Mouse (Mus musculus) gonadal fat pad, adult 2 months (tissue): Measurements from ENCODE around the gene Slc9a6. TPM values are rescaled to one million over a fixed set of nuclear protein-coding genes. Genes with fewer than 3 reads are reported as not detected.
A peak's percentile ranks its signal among the peaks of the same experiment; 100 is the strongest.

Source experiments
- DNase-seq: peaks from one replicate; pipeline ENCODE4 v3.0.0-alpha.2; 2012; ENCODE audit warnings: low read depth
- polyA plus RNA-seq: library from polyadenylated mRNA; depleted of rRNA; stranded (reverse); fragments of >200 nt; gene quantifications from 2 replicates; pipeline ENCODE4 v1.2.3, GENCODE M21; 2012; rRNA removed

Slc9a6 gene
- polyA plus RNA-seq: 49.1 and 58.5 TPM in 2 replicates

DNA sequence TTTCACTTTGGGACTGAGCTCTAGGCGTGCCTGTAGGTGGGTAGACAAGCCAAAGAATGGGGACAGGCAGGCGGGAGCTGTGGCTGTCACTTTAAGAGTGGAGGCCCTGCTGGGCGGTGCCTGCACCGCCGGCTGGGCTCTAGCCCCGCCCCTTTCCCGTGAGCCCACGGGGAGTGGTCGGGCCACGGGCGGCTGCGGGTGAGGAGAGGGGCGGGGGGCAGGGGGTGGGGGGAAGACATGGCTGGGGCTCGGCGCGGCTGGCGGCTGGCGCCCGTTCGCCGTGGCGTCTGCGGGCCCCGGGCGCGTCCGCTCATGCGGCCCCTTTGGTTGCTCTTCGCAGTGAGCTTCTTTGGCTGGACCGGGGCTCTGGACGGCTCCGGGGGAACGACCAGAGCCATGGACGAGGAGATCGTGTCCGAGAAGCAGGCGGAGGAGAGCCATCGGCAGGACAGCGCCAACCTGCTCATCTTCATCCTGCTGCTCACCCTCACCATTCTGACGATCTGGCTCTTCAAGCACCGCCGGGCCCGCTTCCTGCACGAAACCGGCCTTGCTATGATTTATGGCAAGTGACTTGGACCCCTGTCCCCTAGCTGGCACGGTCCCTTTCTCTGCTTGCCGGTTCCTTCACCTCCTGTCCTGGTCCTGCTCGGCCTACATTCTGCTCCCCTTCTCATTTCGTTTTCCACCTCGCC is at the start of gene Slc9a6:
Slc9a6 (plus strand) TSS at position 135 of the 695 bp plus-strand sequence.
- DNase-seq: no peak

DNA sequence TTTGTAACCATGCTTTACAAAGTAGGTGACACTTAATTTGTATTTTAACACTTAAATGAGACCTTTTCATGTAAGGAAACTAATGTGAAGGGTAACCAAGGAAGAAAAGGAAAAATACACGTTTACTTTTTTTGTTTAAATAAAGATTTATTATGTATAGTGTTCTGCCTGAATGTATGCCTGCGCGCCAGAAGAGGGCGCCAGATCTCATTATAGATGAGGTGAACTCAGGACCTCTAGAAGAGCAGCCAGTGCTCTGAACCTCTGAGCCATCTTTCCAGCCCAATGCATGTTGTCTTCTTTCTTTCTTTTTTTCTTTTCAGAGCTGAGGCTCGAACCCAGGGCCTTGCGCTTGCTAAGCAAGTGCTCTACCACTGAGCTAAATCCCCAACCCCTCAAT is 37.1 kb upstream of the Slc9a6 start:
- DNase-seq: no peak

- no peak for DNase-seq
Observed at GRCm38 (mm10) chrX:56578200-56578599, 31.4 kb upstream of the Slc9a6 start.

GRCm38 (mm10) chrX:56597219-56597886 is 12.2 kb upstream of the Slc9a6 start:
- DNase-seq: no peak

DNA sequence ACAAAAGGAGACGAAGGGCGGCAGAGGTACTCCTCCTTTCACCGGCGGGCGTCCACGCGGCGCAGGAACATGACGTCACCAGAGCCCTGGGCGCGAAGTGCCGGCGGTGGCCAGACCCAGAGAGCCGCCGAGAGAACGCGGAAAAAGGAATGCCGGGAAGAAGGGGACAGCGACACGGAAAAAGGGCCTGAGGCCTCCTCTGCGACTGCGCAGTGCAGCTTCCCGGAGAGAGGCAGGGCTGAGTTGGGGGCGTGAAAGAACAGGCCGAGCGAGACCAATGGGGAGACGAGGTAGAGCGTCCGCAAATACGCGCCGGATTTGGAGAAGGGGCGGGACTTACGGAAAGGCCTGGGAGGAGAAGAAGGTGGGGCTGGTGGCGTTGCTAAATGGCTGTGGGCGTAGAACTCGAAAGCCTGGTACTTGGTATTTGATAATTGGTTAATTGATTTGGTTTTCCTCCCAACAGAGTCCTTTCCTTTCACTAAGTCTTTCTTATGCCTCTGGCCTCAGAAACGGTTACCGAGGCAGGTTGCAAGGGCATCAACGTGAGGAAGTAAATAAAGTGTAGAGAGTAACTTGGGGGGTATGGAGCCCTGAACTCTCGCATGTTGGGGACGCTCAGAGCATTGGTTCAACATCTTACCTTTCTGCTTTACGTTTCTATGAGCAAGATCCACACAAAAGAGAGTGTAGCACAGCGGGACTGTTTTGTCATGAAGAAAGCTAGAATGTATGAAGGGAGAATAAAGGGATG is 11.5 kb upstream of the Slc9a6 start, which contains the start of gene Mmgt1:
Mmgt1 (minus strand) TSS at position 183 of the 754 bp plus-strand sequence.
- peak; percentile 61 for DNase-seq

DNA sequence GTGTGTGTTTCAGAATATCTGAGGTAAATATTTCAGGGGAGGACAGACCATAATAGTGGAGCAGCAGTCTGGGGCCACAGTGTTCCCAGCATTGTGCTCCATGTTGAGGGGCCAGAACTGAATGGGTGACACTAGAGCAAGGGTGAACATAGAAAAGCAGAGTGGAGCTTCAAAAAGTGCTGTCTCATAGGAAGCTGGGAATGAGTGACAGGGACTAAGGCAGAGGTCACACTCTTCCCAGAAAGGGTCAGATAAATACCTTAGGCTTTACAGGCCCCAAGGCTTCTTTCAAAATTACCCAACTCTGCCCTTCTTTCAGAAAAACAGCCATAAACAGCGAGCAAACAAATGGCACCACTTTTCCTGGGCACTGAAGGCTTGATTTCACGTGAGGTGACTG is 3.0 kb upstream of the Slc9a6 start:
- no peak for DNase-seq

- no peak for DNase-seq
Observed at GRCm38 (mm10) chrX:56607032-56607710, 2.4 kb upstream of the Slc9a6 start.

GRCm38 (mm10) chrX:56609285-56609622 is 303 bp upstream of the Slc9a6 start:
- DNase-seq: no peak

- DNase-seq: no peak
Observed at GRCm38 (mm10) chrX:56610318-56610694, 749 bp downstream of the Slc9a6 start.

DNA sequence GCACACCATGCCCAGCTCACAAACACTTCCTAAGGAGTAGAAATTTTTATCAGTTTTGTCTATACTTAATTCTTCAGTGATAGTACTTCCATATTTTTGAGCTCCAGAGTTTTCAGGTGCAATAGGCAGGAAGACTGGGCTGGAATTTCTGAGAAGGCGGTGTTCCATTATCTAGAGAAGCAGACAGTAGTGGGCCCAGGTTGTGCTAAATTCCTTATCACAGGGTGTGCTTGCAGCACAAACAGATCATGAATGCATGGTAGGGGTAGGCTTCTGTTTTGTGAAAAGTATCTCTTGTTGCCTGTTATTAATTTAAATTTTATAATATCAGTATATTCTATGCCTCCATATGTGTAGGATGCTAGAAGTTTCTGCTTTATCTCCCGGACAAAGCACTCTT is 5.7 kb downstream of the Slc9a6 start:
- no peak for DNase-seq

DNA sequence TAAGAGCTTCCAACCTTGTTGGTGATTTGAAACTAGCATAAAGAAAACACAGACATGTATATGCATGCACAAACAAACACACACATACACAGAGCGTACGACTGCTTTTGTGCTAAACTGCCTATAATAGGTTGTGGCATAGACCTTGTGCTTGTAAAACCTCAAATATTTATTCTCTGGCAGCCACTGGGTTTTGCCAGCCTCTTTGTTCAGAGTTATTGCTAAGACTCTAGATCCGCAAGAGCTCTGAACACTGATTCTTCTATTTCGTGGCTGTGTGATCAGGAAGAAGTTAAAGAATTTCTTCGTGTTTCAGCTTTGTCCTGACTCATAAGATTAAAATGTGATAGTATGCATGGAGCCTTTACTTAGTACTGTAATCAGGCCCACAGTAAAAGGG is 26.6 kb downstream of the Slc9a6 start:
- DNase-seq: no peak

DNA sequence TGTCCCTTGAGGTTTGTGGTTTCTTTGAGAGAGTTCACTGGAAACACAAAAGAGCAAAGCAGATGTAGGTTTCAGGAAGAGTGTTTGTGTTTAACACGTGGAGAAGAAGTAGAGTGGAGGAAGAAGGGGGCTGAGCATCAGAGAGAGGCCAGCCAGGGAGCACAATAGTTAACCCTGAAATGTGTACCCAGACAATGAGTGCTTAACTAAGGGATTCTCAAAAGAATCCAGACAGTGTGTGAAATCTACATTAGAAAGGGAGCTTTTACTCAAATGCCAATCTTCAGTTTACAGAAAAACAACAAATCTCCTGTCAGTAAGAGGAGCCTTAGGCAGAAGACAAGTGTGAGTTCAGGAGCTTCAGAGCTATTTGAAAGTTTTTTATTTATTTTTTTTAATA is 30.5 kb downstream of the Slc9a6 start:
- DNase-seq: no peak

- DNase-seq: no peak
Observed at GRCm38 (mm10) chrX:56649549-56650354, 40.2 kb downstream of the Slc9a6 start.

DNA sequence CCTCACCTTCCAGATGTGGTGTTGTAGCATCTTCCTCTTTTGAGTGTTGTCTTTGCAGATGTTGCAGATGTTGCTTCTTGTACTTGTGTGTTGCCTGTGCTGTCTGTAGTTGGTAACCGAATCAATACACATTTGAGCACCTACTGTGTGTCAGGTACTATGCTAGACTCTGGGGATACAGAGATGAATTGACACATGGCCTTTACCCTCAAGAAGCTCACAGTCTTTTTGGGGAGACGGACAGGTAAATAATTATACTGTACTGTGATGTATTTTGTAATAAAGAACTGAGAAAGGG is 40.7 kb downstream of the Slc9a6 start:
- no peak for DNase-seq

DNA sequence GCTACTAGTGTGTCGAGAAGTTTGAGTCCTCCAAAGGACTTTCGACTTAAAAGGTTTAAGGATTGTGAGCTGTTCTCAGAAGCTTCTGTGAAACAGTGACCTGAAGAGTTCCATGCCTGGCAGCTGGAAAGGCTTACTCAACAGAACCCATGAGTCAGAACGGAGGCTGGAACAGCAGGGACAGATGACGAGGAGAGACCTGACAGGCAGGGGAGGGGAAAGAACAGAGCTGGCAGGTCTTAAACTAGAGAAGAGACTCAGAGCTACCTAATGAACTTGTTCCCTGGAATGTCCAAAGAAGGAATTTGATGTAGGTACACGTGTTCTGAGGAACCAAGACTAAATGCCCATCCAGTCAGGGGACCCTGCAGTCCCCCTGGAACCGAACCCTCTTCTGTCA is 41.3 kb downstream of the Slc9a6 start:
- peak; percentile 30 for DNase-seq

DNA sequence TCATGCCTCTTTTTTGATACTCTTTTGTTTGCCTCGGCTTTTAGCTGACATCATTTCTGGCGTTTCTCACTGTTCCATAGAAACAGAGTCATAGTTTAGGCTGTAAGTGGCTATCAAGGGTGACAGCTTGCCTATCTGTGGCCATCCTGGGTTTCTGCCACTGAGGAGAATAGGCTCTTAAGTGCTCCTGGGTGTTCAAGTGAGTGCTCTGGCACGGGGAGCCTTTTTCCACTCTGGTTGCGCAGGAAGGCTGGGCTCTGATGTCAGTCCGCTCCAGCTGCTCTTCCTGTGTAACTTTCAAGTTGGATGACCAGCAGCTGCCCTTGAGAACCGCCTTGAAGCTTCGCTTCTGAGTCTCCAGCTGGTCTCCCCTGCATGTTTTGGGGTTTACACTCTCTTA is 42.2 kb downstream of the Slc9a6 start:
- no peak for DNase-seq

DNA sequence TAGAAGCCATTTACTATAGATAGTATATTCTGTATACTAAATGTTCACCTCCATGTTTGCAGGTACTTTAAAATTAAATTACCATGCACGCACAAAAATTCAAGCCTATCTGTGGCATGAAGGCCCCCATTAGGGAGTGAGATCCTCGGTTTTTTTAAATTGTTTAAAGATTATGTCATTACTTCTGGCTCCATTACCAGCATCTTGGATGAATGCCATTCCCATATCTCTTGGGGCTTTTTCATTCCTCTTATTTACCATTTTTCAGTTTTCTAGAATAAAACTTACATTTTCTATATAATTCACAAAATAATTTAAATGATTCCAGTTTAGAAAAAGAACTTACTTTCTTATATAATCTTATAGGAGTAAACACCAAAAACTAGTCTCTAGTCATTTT is 46.1 kb downstream of the Slc9a6 start:
- no peak for DNase-seq

DNA sequence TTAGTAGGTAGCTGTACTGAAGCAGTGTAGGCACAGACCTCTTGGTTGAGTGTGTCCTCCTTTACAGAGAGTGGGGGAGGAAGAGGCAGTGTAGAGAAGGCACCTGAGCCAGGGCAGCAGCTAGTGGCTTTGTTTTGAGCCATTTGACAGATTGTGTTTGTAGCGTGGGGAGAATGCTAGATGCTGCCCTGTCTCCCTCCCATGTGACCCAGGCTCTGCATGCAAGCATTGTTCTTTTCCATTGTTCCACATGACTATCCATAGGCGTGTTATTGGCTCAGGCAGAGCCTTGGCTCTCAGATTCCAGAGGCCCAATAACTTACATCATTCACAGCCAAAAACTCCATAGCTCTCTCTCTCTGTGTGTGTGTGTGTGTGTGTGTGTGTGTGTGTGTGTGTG is 49.7 kb downstream of the Slc9a6 start:
- no peak for DNase-seq

GRCm38 (mm10) chrX:56661143-56661542 is 51.6 kb downstream of the Slc9a6 start:
- no peak for DNase-seq

DNA sequence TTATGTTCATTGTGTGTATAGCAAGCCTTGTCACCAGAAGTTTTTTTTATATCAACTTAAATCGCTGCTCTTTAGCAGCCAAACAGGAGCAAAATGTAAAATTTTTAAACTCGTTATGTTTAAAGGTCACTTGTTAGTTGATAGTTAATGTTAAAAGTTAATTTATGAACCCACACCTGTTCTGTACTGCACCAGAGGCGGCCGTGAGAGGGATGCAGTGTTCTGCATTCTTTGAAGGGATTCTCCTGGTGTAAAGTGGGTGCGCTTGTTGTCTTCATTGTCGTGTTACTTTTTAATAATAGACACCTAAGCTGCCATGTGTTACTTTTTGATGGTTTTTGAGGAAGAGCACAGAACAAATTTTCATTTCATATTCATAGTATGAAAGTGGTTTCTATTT is 52.8 kb downstream of the Slc9a6 start:
- DNase-seq: no peak

- no peak for DNase-seq
Observed at GRCm38 (mm10) chrX:56663377-56663776, 53.8 kb downstream of the Slc9a6 start.
